Mouse (Mus musculus) kidney, postnatal 36 days (tissue): ENCODE measurements around the gene Myb.
"Not testable (repeated sequence)": the region's sequence is repeated elsewhere in the genome, so short reads cannot be mapped to it uniquely, and the experiment has no call there.

Experiments used
- DNase-seq, 2 experiments: peaks; one replicate each; pipeline ENCODE4 v3.0.0; 2021 to 2022; ENCODE audit warnings: mixed read lengths in 2 of 2

Gene Myb

DNA sequence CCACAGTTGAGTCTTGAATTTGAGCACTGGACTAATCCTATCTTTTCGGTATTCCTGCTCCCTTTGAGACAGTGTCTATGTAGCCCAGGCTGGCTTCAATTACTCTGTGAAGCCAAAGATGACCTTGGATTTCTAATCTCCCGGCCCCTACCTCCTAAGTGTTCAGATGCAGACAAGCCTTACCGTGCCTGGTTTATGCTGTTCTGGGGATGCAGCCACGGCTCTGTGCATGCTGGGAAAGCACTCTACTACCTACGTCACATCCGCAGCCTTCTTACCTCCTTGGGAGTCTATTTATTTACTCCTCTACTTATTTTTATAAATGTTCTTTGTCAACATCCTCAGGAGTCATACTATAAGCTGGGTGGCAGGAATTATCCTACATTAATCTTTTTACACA lies 7.1 kb upstream of the Myb start:
- no peak for DNase-seq

DNA sequence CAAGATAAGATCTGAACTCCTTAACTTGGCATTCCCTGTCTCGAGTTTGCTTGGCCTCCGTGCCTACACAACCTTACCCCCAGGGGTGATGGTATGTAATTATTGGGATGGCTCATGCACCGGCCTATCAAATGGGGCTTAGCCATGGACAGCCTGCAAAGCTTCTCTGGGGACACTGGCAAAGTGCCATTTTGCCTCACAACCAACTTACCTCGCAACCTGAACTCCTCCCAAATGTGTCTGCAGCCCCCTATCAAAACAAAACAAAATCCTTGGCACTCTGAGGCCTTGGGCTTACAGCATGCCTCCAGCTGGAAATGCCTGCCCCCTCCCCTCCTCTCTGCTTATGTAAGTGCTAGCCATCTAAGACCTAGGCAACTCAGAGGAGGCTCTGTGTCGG lies 6.4 kb upstream of the Myb start:
- no peak for DNase-seq

- no peak for DNase-seq
Observed at GRCm38 (mm10) chr10:21165411-21165810, 4.6 kb upstream of the Myb start.

GRCm38 (mm10) chr10:21162124-21162523 lies 1.3 kb upstream of the Myb start:
- no peak for DNase-seq

DNA sequence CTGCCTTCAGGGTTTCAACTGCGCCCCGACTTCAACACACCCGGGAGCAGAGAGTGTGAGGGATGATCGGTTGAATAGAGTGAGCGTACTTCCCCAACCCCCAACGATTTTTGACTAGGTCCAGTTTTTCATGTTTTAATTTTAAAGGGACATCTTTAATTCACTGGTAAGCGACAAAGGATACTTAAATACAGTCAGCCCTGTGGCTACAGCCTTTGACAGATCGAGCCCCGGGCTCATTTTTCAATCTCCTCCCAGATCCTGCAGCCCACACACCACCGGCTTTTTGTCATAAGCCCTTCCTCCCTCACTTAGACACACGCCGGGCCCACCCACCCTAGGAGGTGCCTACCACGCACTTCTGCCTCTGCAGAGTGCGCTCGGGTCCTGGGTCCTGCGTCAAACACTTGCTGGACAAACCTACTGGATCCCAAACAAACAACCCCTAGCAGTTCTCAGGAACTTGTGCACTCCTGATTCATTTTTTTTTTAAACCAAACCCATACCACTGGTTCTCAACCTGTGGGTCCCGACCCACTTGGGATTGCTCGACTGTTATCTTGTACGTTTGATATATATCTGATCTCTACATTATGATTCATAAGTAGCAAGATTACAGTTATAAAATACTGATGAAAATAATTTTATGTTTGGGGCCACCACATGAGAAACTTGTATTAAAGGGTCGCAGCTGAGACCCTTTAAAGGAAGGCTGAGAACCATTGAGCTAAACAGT lies 743 bp upstream of the Myb start:
- DNase-seq: peak in 1 of 2 experiments; percentile 2

DNA sequence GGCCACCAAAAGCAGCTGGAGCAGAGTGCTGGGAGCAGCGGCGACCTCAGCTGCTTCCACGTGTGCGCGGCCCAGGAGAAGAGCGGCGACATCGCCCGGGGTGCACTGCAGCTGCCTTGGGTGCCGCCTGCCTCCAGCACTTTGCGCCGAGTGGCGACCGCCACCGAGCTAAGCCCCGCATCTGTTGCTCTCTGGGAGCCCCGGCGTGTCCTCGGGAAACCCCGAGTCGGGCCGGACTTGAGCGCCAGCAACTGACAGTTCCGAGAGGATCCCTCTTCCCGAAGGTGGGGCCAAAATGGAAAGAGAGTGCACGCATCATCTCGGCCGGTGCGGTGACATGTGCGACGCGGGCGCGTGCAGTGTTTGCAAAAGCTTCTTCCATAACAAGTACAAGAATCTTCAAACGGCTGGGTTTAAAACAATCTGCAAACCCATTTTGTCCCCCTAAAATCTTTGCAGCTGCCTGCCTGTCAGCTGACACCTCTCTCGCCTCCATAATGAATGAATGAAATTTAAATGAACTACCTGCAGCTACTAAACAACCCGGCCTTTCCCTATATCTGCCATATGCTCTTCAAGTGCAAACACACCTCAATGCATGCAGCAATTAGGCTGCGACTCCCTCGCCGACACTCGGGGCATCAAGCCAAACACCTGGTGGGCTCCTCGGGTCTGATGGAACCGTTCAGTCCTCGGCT lies 938 bp downstream of the Myb start:
- DNase-seq: peak in 1 of 2 experiments; percentile 34

- peak; percentile 38 to 68 for DNase-seq
Observed at GRCm38 (mm10) chr10:21158918-21159443, 1.8 kb downstream of the Myb start.

DNA sequence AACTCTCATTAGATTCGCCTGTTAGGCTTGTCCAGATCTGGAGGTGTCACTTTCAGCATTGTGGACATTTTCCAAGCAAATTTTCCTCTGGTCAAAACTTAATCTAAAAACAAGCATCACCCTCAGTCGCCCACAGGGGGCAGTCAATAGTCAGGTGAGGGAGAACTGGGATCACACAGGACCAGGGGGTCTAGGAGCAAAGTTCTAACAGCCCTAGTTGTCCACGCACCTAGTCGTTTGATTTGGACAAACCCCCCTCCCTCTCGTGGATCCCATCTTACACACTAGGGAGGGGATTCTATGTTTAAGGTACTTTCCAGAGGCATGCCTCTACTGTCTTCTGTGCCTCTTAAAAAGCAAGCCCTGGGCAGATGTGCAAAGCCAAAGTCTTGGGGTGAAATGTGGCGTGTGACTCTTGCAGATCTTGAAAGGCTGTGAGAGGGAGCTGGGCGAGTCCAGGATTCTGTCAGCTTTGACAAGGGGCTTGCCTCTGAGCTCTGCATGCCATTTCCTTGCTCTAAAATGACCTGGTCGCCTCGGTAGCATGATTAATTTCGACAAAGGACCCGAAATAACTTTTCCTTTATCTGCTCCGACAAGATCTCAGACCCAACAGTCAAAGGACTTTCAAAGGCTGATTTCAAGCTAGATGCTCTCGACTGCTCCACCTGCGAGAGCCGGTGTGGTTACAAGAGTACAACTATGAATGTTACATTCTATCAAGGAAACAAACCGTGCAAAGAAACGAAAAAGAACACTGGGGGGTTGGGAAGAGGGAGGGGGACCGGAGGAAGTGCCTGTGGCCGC lies 2.5 kb downstream of the Myb start:
- DNase-seq: peak in 1 of 2 experiments; percentile 67

DNA sequence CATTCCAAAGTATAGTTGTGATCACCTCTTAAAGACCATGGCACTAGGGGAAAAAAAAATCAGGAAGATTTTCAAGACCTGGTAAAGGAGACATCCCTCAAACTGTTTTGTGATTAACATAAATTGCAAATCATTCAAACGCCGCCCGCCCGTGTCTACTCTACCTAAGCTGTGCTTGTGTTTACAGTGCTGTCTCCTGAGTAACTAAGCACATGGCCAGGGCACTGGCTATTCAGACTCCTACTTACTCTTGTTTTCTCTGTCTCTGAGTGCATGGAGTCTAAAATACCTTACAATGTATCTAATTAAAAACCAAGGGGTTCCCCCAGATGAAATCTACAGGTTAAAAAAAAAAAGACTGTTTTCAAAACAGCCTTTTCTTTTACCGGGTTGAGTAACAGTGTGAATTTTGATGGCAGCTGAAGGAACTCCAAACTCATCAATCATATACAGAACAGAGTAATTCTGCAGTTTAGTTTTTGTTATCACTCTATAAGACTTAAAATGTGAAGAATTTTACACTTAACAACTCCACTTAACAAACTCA lies 3.8 kb downstream of the Myb start:
- DNase-seq: no peak

DNA sequence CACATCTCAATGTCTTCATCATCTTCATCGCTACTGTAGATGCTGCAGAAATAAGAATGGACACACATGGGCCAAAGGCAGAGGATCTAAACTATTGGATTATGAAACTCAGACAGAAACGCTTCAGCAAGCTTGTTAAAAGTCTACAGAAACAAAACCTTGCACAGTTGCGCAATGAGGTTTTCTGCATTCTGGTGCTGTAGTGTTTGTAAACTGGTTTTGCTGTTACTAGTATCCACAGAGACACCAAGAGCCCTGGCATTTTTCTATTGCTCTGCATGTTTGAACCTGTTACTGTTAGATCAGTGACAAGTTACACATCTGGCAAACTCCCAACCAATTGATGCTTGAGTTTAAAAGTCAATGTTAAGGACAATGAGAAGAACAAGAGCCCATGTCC lies 4.4 kb downstream of the Myb start:
- no peak for DNase-seq

- DNase-seq: no peak
Observed at GRCm38 (mm10) chr10:21154927-21155326, 5.9 kb downstream of the Myb start.

DNA sequence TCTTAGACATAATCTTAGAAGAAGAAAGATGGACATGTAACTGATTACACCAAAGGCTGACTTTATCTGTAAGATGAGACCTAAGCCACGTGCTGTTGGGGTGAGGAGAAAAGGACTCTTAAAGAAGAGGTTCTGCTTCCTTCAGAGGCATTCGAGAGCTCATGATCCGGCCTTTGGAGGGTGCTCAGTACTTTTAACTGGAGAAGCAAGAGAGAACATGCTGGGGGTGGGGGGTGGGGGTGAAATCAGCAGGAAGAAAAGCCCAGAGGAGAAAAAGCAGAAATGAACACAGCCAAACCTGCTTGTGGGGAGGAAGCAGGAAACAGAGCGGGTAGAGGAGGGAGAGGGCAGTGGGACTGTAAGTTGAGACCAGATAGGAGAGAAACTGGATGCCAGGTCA lies 7.4 kb downstream of the Myb start:
- DNase-seq: no peak

DNA sequence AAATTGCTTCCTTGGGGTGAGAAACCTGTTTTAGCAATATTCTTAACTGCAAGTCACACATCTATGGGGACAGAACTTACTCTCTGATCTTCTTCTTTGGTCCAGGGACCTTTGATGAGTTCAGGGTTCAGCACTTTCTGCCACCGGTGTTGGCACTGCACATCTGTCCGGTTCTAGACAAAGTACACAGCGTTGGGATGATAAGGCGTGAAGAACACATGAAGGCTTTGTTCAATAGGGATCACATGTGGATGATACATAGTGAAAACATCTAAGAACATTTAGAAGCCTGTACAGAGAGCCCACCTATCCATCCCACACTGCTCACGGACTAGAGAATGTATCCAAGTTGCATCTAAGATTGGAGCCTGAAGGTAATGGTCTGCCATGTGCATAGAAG lies 8.0 kb downstream of the Myb start:
- DNase-seq: no peak

DNA sequence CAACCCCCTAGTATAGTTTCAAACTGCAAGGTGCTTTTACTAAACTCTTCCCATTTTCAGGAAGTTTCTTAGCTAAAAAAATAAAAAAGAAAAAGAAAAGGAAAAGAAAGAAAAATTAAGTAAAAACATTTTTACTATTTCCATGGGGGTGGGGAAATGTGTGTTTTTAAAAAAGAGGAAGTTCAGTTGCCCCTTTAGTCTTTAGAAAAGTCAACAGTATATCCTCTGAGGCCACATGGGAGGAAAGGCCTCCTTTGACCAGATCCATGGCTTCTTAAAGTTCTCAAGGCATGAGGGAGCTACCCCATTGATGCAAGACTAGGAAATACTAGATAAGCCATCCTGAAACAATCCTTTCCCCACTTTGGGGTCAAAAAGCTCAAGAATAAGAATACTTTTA lies 9.5 kb downstream of the Myb start:
- DNase-seq: no peak

- DNase-seq: not testable (repeated sequence)
Observed at GRCm38 (mm10) chr10:21149945-21150344, 10.8 kb downstream of the Myb start.

DNA sequence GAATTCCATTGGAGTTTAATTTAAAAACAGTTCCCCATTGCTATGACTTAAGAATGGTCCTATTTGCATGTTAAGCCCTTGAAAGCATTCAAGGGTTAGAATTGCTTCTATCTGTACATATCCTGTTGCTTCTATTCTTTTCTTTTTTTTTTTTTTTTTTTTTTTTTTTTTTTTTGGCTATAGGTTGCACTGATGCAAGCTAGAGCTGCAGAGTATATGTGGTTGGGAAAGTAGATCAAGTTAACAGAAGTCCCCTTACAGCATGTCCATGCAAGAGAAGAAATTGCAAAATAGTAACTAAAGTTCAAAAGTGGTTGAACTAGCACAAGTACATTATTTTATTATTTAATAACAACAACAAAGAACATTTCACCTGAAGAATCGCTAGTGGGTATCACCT lies 14.1 kb downstream of the Myb start:
- DNase-seq: no peak

DNA sequence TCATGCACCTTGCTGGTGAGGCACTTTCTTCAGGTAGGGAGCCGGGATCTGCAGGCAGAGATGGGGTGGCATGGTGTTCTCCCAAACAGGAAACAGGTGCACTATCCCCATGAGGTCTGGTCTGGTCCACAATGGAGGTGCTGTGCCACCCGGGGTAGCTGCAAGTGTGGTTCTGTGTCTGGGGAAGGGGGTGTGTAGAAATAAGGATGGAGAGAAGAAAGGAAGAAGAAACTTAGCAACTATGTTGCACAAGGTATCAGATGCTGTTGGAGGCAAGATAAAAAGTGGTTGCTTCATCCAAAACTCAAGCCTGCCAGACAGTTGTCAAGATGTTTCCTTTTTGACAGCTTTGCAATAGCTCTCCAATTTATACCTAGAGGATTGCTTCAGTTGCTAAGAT lies 14.5 kb downstream of the Myb start:
- no peak for DNase-seq

DNA sequence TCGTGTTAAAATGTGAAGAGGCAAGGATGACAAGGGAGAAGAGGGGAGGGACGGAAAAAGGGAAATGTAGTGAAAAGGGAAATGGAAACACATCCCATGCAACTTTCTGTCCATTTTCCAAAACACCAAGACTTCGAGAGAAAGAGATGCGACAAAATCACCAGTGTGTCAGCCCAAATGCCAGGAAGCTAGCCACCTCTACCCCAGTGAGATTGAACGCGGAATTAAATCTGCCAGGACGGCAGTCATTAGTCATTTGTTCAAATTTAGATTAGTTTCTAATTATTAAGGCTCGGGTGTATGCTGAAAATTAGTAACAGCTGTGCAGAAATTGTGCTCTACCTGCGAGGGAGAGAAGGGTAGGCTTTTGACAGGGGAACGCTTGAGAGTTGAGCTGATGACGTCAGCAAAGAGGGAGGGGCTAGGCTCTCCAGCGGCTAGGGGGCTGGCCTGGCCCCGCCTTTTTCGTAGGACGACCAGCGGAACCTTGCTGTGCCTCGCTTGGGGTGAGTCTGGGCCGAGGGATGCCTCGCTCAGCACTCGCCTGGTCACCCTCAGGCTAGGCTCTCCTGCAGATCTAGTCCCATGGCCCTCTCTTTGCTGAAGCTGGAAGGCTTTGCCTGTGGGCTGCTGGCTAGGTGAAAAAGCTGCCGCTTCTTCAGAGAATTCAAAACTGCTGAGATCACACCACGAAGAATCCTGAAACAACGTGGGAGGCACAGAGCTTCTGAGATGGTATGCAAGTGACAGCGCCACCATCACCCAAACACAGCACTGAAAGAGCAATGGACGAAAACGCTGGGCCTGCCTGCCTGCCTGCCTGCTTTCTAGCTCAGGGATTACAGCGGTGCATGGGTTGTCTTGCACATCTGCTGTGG lies 15.9 kb downstream of the Myb start:
- DNase-seq: peak; percentile 42 to 65

GRCm38 (mm10) chr10:21135297-21135696 lies 25.5 kb downstream of the Myb start:
- no peak for DNase-seq

DNA sequence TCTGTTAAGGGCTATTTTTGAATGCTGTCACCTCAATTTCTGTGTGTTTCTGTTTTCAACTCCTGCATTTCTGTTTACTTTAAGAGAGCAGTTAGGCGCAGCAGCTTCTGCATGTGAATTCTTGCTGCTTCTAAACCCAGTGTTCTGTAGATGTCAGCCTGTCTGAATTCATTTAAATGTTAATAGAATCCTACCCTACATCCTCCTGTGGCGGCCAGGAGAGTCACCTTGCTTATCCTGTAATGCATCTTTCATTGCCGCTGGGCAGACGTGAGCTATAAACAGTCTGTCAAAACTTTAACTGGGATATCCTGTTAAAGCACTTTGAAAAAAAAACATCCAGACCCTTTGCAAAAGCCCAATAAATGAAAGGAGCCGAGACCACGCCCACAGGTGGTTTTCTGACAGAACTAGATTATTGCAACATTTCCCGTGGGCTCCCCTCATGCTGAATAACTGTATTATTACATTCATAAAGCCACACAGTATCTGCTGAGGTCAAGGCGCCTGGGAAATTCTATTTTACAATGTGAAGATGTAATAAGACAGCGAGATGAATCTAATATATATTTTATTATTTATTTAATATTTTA lies 29.8 kb downstream of the Myb start:
- no peak for DNase-seq

- no peak for DNase-seq
Observed at GRCm38 (mm10) chr10:21128086-21128611, 32.6 kb downstream of the Myb start.
